Mouse (Mus musculus): Measurements from ENCODE around the gene Naa16.

Gene Naa16

GRCm38 (mm10) chr14:79294051-79294814 lies 96.3 kb downstream of the Naa16 start:
- TF ChIP-seq GATA4 (IDR thresholded peaks at IDR 0.05; ENCODE audit: insufficient replicate concordance, low read length) = no peak

- TF ChIP-seq GATA4 (IDR thresholded peaks at IDR 0.05; ENCODE audit: insufficient replicate concordance, low read length) = no peak
Observed at GRCm38 (mm10) chr14:79293119-79293780, 97.3 kb downstream of the Naa16 start.

- TF ChIP-seq GATA4 (IDR thresholded peaks at IDR 0.05; ENCODE audit: insufficient replicate concordance, low read length) = no peak
Observed at GRCm38 (mm10) chr14:79291629-79292028, 98.9 kb downstream of the Naa16 start.

- TF ChIP-seq GATA4 (IDR thresholded peaks at IDR 0.05; ENCODE audit: insufficient replicate concordance, low read length) = no peak
Observed at GRCm38 (mm10) chr14:79290683-79291425, 99.7 kb downstream of the Naa16 start.

- no peak for TF ChIP-seq GATA4 (IDR thresholded peaks at IDR 0.05; ENCODE audit: insufficient replicate concordance, low read length)
Observed at GRCm38 (mm10) chr14:79289909-79290308, 100.7 kb downstream of the Naa16 start.

GRCm38 (mm10) chr14:79288280-79288679 lies 102.3 kb downstream of the Naa16 start:
- no peak for TF ChIP-seq GATA4 (IDR thresholded peaks at IDR 0.05; ENCODE audit: insufficient replicate concordance, low read length)

- TF ChIP-seq GATA4 (IDR thresholded peaks at IDR 0.05; ENCODE audit: insufficient replicate concordance, low read length) = no peak
Observed at GRCm38 (mm10) chr14:79287251-79287863, 103.2 kb downstream of the Naa16 start.

- no peak for TF ChIP-seq GATA4 (IDR thresholded peaks at IDR 0.05; ENCODE audit: insufficient replicate concordance, low read length)
Observed at GRCm38 (mm10) chr14:79285549-79285948, 105.0 kb downstream of the Naa16 start.

- no peak for TF ChIP-seq GATA4 (IDR thresholded peaks at IDR 0.05; ENCODE audit: insufficient replicate concordance, low read length)
Observed at GRCm38 (mm10) chr14:79284616-79285015, 106.0 kb downstream of the Naa16 start.

- TF ChIP-seq GATA4 (IDR thresholded peaks at IDR 0.05; ENCODE audit: insufficient replicate concordance, low read length) = no peak
Observed at GRCm38 (mm10) chr14:79283952-79284351, 106.6 kb downstream of the Naa16 start.

- TF ChIP-seq GATA4 (IDR thresholded peaks at IDR 0.05; ENCODE audit: insufficient replicate concordance, low read length) = no peak
Observed at GRCm38 (mm10) chr14:79281894-79282553, 108.6 kb downstream of the Naa16 start.

GRCm38 (mm10) chr14:79280456-79280855 lies 110.1 kb downstream of the Naa16 start:
- TF ChIP-seq GATA4 (IDR thresholded peaks at IDR 0.05; ENCODE audit: insufficient replicate concordance, low read length) = no peak

- no peak for TF ChIP-seq GATA4 (IDR thresholded peaks at IDR 0.05; ENCODE audit: insufficient replicate concordance, low read length)
Observed at GRCm38 (mm10) chr14:79279494-79279893, 111.1 kb downstream of the Naa16 start.

- TF ChIP-seq GATA4 (IDR thresholded peaks at IDR 0.05; ENCODE audit: insufficient replicate concordance, low read length) = no peak
Observed at GRCm38 (mm10) chr14:79278927-79279326, 111.7 kb downstream of the Naa16 start.

GRCm38 (mm10) chr14:79277922-79278321 lies 112.7 kb downstream of the Naa16 start:
- TF ChIP-seq GATA4 (IDR thresholded peaks at IDR 0.05; ENCODE audit: insufficient replicate concordance, low read length) = no peak

Data from liver, adult (tissue).